In genomic region chr2:165486881-165487535, GRCm38 (mm10) we compare ENCODE assay signal across 8 mouse cellular contexts. TPM values are rescaled to one million over a fixed set of nuclear protein-coding genes. Genes with fewer than 3 reads are reported as not detected.
A peak's percentile ranks its signal among the peaks of the same experiment; 100 is the strongest.
DNase-seq lines count a peak whose midpoint lies in the region; ATAC-seq and TF ChIP-seq lines count a peak whose summit lies in the region.

No protein-coding gene starts in this region.

- no peaks in the 10 kb centered on the region for H3K9me3 ChIP-seq in heart, postnatal 0 days (replicated peaks; ENCODE audit: control insufficient read depth, low read length)
- H3K9me3 ChIP-seq in lung, embryonic 14.5 days (ENCODE audit: low read depth, low read length), result no peaks in the 10 kb centered on the region

- peak; percentile 61 for ATAC-seq in heart, postnatal 0 days (ENCODE audit: insufficient read depth, low read depth)
- ATAC-seq in lung, embryonic 14.5 days (ENCODE audit: insufficient read depth), result peak; percentile 39
- ATAC-seq in monocyte, adult 5-6 weeks (replicated peaks; ENCODE audit: insufficient number of reproducible peaks, low FRiP score, low TSS enrichment, poor library complexity, severe bottlenecking), result no peak

- H3K27ac ChIP-seq in heart, postnatal 0 days (ENCODE audit: low read depth), result no peak overlapping the region
- no peak overlapping the region for H3K27ac ChIP-seq in lung, embryonic 14.5 days (ENCODE audit: low read depth)

- peaks cover 19% of the 10 kb centered on the region for H3K36me3 ChIP-seq in heart, postnatal 0 days (replicated peaks; ENCODE audit: control insufficient read depth, insufficient read depth, low read length)
- H3K36me3 ChIP-seq in lung, embryonic 14.5 days (ENCODE audit: insufficient read depth), result peaks cover 28% of the 10 kb centered on the region

- no peak overlapping the region for H3K9ac ChIP-seq in heart, postnatal 0 days (replicated peaks; ENCODE audit: low read depth, low read length)
- no peak overlapping the region for H3K9ac ChIP-seq in lung, embryonic 14.5 days

- no peak overlapping the region for H3K4me3 ChIP-seq in heart, postnatal 0 days (ENCODE audit: low read depth, low read length)
- H3K4me3 ChIP-seq in lung, embryonic 14.5 days (ENCODE audit: low read depth, low read length), result no peak overlapping the region

- WGBS in heart, postnatal 0 days, result 20% methylated on average over 8 of the region's 8 CpGs
- WGBS in lung, embryonic 14.5 days, result 25% methylated on average over 8 of the region's 8 CpGs

- peak; percentile 85 for TF ChIP-seq CTCF in heart, postnatal 0 days (IDR thresholded peaks at IDR 0.05; ENCODE audit: low read depth)
- TF ChIP-seq CTCF in lung, embryonic 14.5 days (IDR thresholded peaks at IDR 0.05; ENCODE audit: low read depth), result peak; percentile 94

- no peak for TF ChIP-seq EP300 in heart, postnatal 0 days (IDR thresholded peaks at IDR 0.05; ENCODE audit: low read depth)

- DNase-seq in CD4-positive, CD25-positive, alpha-beta regulatory T cell, adult 2 months (ENCODE audit: low read depth, low spot score), result peak; percentile 80
- DNase-seq in R1 (ENCODE audit: low read depth, low spot score), result peak; percentile 52
- peak; percentile 80 for DNase-seq in embryo, embryonic 10.5 days (ENCODE audit: low spot score)
- no peak for DNase-seq in heart, postnatal 0 days (ENCODE audit: low spot score)
- DNase-seq in kidney, postnatal 10 days, result peak; percentile 78
- peak; percentile 80 for DNase-seq in lung, embryonic 14.5 days
- peak; percentile 46 for DNase-seq in ovary, postnatal 14 days (ENCODE audit: low spot score)

- no peaks in the 10 kb centered on the region for H3K27me3 ChIP-seq in heart, postnatal 0 days (ENCODE audit: control insufficient read depth, insufficient read depth, low read length)
- H3K27me3 ChIP-seq in lung, embryonic 14.5 days (ENCODE audit: insufficient read depth, low read length), result no peaks in the 10 kb centered on the region

- H3K4me2 ChIP-seq in heart, postnatal 0 days (ENCODE audit: low read depth, low read length), result no peak overlapping the region
- no peak overlapping the region for H3K4me2 ChIP-seq in lung, embryonic 14.5 days

- 0 out of 2 replicates have a peak, but pooled peaks cover 2% of the 10 kb centered on the region for H3K4me1 ChIP-seq in heart, postnatal 0 days (ENCODE audit: control insufficient read depth, insufficient read depth)
- peaks cover 4% of the 10 kb centered on the region; the same call in 1 of the 2 replicates for H3K4me1 ChIP-seq in lung, embryonic 14.5 days (ENCODE audit: insufficient read depth)

RNA-seq across cellular contexts. Expression of gene Trp53rka, which starts 6.1 kb away (rescaled TPM):
- 14.9 and 22.4 TPM in 2 replicates for total RNA-seq in heart, postnatal 0 days (2014; rRNA removed; ENCODE audit: low replicate concordance)
- polyA plus RNA-seq in heart, postnatal 0 days (2015; fragmentation: Nextera tagmentation; extraction: Ambion mirVana), result 14.4 and 15.7 TPM in 2 replicates
- polyA plus RNA-seq in lung, embryonic 14.5 days (2014; fragmentation: Nextera tagmentation; extraction: Ambion mirVana), result 42.5 and 45.1 TPM in 2 replicates
- 4.5 to 14.9 TPM (median 5.4 TPM) in 3 replicates for total RNA-seq in monocyte, adult 5-6 weeks (2017)

RNA-seq across cellular contexts. Expression of gene Slc13a3, which starts 14.0 kb away (rescaled TPM):
- total RNA-seq in heart, postnatal 0 days (2014; rRNA removed; ENCODE audit: low replicate concordance), result 0.04 TPM in 1 of 2 replicates, not detected in the other
- polyA plus RNA-seq in heart, postnatal 0 days (2015; fragmentation: Nextera tagmentation; extraction: Ambion mirVana), result 0.14 and 0.16 TPM in 2 replicates
- 0.30 and 0.58 TPM in 2 replicates for polyA plus RNA-seq in lung, embryonic 14.5 days (2014; fragmentation: Nextera tagmentation; extraction: Ambion mirVana)
- total RNA-seq in monocyte, adult 5-6 weeks (2017), result not detected in 3 replicates

RNA-seq across cellular contexts. Expression of gene Slc2a10, which starts 16.6 kb away (rescaled TPM):
- 3.5 and 4.3 TPM in 2 replicates for total RNA-seq in heart, postnatal 0 days (2014; rRNA removed; ENCODE audit: low replicate concordance)
- polyA plus RNA-seq in heart, postnatal 0 days (2015; fragmentation: Nextera tagmentation; extraction: Ambion mirVana), result 2.6 and 3.6 TPM in 2 replicates
- 11.9 and 14.6 TPM in 2 replicates for polyA plus RNA-seq in lung, embryonic 14.5 days (2014; fragmentation: Nextera tagmentation; extraction: Ambion mirVana)
- 0.68 TPM in 1 of 3 replicates, not detected in the others for total RNA-seq in monocyte, adult 5-6 weeks (2017)
